Mouse (Mus musculus) A20 (cell line): ENCODE results near the gene Morc2b.
"Not testable (repeated sequence)": the region's sequence is repeated elsewhere in the genome, so short reads cannot be mapped to it uniquely, and the experiment has no call there.

Experiments used
- DNase-seq: peaks from one replicate; pipeline ENCODE4 v3.0.0-alpha.2; 2011; ENCODE audit warnings: low read depth, low spot score

Morc2b gene

GRCm38 (mm10) chr17:33139261-33139820 is at the start of gene Morc2b:
Morc2b (minus strand) TSS chr17:33139683.
- DNase-seq, result no peak

DNA sequence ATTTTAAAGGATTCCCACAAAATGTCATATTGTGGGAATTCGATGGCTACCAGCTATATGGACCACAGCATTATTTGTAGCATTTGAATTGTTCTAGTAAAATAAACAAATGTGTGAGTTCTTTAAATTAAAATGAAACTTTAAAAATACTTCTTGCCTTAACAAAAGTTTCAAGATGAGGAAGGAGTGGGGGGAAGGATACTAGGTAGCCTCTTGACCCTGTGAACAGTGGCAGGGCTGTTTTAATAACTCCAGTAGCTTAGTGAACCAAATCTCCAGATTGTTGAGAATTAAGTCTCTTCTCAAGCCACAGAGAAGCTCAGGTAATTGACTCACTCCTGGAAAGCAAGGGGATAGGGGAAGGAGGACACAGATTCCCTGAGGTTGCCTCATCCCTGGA is 28.7 kb upstream of the Morc2b start, which contains the start of gene Olfr55:
Gene Olfr55, plus strand, starts transcription at position 301 of the 400 bp plus-strand sequence.
- DNase-seq, result not testable (repeated sequence)

DNA sequence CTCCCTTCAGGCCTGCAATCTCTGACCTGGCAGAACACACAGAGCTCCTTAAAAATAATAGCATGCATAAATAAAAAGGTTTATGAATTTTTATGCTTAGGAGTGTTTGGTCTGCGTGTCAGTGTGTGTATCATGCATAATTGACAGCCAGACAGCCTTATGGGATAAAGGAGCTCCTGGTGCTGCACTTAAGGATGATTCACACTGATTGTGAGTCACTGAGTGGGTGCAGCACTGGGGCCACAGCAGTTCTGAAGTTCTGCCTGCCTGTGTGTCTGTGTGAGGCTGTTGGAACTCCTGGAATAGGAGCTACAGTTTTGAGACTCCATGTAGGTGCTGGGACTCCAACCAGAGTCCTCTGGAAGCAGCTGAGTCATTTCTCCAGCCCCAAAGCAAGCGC is 13.2 kb downstream of the Morc2b start:
- no peak for DNase-seq

- DNase-seq, result no peak
These were observed 14.9 kb downstream of the Morc2b start for GRCm38 (mm10) chr17:33124546-33124945.

DNA sequence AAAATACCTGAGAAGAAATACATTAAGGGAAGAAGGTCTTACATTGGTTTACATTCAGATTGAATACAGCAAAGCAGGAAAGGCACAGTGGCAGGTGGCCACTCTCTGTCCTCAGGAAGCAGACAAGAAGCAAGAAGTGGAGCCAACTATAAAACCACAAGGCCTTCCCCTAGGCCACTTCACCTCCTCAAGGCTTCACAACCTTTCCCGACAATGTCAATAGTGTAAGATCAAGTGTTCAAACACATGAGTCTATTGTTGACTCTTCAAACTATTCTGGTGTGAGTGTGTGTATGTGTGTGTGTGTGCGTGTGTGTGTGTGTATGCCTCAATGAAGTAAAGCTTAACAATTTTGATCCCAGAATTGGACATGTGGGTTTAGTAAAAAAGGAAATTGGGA is 42.1 kb downstream of the Morc2b start:
- no peak for DNase-seq

DNA sequence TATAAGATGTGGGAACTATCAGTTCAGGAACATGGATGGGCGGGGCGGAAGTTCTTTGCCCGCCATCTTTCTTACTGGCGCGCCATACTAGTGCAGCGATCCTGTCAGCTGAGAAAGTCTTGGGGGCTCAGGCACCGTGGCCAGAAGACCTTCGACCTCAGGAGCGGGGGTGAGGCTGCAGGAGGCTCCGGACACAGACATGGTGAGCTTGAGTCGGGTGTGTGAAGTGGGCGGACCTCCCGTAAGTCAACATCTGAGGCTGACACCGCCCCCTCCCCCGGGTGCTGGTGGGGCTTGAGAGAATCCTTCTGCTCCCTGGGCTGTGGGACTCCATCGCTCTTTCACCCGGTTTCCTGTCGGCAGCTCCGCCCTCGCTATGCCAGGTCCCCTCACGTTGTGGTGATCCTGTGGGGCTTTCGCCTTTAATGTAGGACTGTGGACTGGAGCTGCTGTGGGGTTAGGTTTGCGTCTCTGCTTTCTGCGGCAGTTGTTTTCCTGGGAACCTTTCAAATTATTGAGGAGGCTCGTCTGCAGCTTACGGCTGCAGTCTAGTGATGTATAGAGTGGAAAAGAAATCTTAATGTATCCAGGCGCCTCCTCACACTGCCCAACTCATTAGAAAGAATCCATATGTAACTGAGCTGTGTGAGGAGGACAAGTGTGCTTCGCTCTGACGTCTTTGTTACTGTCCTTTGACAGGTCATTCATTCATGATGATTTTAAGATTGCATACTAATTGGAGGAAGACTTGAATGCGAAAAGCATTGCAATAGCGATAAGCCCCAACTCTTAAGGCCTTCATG is 46.9 kb downstream of the Morc2b start:
- no peak for DNase-seq

DNA sequence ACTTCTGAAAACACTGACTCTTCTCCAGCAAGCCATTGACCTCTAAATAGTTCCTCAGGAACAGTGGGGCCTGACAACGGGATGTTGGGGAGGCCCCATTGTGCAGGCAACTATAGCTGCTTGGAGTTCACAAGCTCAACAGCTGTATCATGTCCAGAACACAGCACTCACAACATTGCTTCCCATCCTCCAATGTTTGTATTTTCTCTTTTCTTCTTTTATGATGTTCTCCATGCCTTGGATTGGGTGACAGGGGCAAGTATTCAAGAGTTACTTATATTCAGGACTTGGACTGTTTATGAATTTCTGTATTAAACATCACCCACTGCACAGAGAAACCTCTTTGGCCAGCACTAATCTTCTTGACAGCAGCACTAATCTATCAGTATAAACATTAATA is 47.9 kb downstream of the Morc2b start:
- DNase-seq, result no peak

DNA sequence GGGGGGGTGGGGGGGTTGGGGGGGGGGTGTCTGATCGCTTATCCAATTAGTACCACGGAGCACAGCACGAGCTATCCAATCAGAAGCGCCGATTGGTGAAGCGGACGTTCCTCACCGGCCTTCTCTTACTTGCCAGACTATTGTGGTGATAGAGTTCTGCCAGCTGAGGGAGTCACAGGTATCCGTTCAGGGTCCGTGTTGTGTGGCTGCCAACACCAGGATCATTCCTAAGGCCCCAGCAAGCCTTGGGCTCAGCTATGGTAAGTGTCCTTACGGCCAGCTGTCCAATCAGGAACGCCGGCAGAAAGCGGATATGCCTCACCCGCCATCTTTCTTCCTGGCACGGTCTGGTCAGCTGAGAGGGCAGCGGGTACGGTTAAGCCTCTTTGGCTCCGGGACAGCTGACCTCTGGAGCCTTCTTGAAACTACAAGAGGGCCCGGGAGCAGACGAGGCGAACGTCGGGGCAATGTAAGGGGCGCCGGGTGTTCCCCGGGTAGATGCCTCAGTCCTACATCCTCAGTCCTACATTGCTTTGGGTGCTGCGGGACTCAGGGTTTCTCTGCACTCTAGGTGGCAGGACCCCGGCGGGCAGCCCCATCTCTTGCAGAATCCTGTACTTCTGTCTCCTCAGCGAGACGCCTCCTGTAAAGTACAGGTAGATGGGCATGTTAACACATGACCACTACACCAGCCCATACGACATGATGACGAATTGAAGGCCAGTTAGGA is 50.1 kb downstream of the Morc2b start, which contains the start of gene Zfp563:
Gene Zfp563, plus strand, starts transcription at position 91 of the 730 bp plus-strand sequence.
- peak; percentile 93 for DNase-seq

DNA sequence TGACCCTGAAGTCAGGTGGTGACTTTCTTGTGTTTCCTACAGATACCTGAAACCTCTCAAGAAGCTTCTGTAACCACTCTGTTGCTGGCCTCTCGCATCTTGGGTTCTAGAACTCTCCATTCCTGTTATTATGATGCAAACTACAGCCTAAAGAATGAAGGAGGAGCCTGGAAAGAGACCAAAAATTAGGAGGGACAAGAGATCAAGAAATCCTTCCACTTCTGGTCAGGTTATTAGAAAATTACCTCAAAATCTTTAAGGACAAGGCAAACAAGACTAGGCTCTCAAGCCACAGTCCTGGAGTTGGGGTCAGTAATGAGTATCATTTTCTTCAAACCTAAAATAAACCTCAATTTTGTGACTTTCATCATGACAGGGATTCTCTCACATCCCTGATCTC is 71.5 kb downstream of the Morc2b start, which contains the start of gene 4921501E09Rik:
Gene 4921501E09Rik, minus strand, starts transcription at position 101 of the 400 bp plus-strand sequence.
- no peak for DNase-seq
